Mouse (Mus musculus): ENCODE results near the gene Thap12. TPM values are rescaled to one million over a fixed set of nuclear protein-coding genes. Genes with fewer than 3 reads are reported as not detected.

Gene Thap12
- polyA plus RNA-seq, 1 experiment: 36.7 TPM

DNA sequence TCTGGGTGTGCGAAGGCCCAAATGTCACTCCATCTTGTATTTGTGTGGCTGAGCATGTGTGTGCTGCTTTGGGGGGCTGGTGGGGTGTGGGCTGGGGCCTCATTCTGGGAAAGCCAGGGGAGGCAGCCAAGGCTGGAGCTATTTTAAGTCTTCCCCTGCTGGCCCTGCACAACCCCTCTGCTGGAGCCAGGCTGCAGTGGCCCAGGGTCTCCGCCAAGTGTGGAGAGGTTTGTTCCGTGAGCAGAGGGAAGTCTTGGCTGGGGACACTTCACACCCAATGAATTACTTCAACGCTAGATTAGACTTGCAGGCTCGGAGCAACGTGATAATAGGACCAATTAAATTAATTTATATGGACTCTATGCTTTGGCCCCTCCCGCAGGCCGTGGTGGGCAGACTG lies 49.8 kb downstream of the Thap12 start:
- Histone ChIP-seq H3K27me3 (ENCODE audit: control insufficient read depth, insufficient read depth, low read length, poor library complexity, severe bottlenecking) (no peaks in the 10 kb centered on the region), H3K27ac (ENCODE audit: insufficient read depth, low read length) (no peak overlapping the region), H3K36me3 (ENCODE audit: control insufficient read depth, insufficient read depth, low read length, poor library complexity, severe bottlenecking) (no peaks in the 10 kb centered on the region), H3K4me3 (ENCODE audit: low read depth, low read length) (no peak overlapping the region), H3K9me3 (replicated peaks; ENCODE audit: control insufficient read depth, insufficient read depth, low read length, poor library complexity, severe bottlenecking) (no peaks in the 10 kb centered on the region), H3K4me1 (ENCODE audit: control insufficient read depth, insufficient read depth, low read length) (no peaks in the 10 kb centered on the region), H3K9ac (ENCODE audit: low read depth, poor library complexity, severe bottlenecking) (no peak overlapping the region)
- no peak for TF ChIP-seq CTCF (IDR thresholded peaks at IDR 0.05; ENCODE audit: low read depth, low read length)
- no peak for TF ChIP-seq POLR2A (IDR thresholded peaks at IDR 0.05; ENCODE audit: insufficient read depth, low read length)
- TF ChIP-seq EP300 (IDR thresholded peaks at IDR 0.05; ENCODE audit: insufficient read depth, low read depth, low read length): no peak

DNA sequence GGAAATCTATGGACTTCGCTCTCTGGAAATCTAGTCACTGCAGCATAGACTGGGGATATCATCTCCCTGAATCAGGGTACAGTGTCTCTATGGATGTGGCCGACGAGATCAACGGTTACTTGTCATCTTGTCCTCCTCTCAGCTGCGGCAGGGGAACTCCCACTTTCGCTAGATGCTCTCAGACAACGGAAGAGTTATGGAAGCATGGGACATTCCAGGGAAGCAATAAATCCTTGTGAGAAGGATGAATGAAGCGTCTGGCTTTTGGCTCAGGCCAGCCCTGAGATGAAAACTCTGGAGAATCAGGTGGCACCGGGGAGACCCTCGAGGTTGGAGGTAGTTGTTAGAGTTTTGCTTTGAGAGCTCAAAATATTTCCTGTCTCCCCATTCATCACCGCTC lies 53.1 kb downstream of the Thap12 start:
- no peak for TF ChIP-seq CTCF (IDR thresholded peaks at IDR 0.05; ENCODE audit: low read depth, low read length)
- Histone ChIP-seq H3K4me3 (ENCODE audit: low read depth, low read length) (no peak overlapping the region), H3K9me3 (replicated peaks; ENCODE audit: control insufficient read depth, insufficient read depth, low read length, poor library complexity, severe bottlenecking) (no peaks in the 10 kb centered on the region), H3K27ac (ENCODE audit: insufficient read depth, low read length) (no peak overlapping the region), H3K36me3 (ENCODE audit: control insufficient read depth, insufficient read depth, low read length, poor library complexity, severe bottlenecking) (no peaks in the 10 kb centered on the region), H3K9ac (ENCODE audit: low read depth, poor library complexity, severe bottlenecking) (no peak overlapping the region), H3K27me3 (ENCODE audit: control insufficient read depth, insufficient read depth, low read length, poor library complexity, severe bottlenecking) (no peaks in the 10 kb centered on the region), H3K4me1 (ENCODE audit: control insufficient read depth, insufficient read depth, low read length) (peaks cover 2% of the 10 kb centered on the region)

- TF ChIP-seq EP300 (IDR thresholded peaks at IDR 0.05; ENCODE audit: insufficient read depth, low read depth, low read length) (no peak), CTCF (IDR thresholded peaks at IDR 0.05; ENCODE audit: low read depth, low read length) (no peak), POLR2A (IDR thresholded peaks at IDR 0.05; ENCODE audit: insufficient read depth, low read length) (no peak)
- Histone ChIP-seq H3K9me3 (replicated peaks; ENCODE audit: control insufficient read depth, insufficient read depth, low read length, poor library complexity, severe bottlenecking) (no peaks in the 10 kb centered on the region), H3K9ac (ENCODE audit: low read depth, poor library complexity, severe bottlenecking) (no peak overlapping the region), H3K27me3 (ENCODE audit: control insufficient read depth, insufficient read depth, low read length, poor library complexity, severe bottlenecking) (no peaks in the 10 kb centered on the region), H3K36me3 (ENCODE audit: control insufficient read depth, insufficient read depth, low read length, poor library complexity, severe bottlenecking) (no peaks in the 10 kb centered on the region), H3K27ac (ENCODE audit: insufficient read depth, low read length) (no peak overlapping the region), H3K4me1 (ENCODE audit: control insufficient read depth, insufficient read depth, low read length) (peaks cover 2% of the 10 kb centered on the region), H3K4me3 (ENCODE audit: low read depth, low read length) (no peak overlapping the region)
These were observed 53.7 kb downstream of the Thap12 start for GRCm38 (mm10) chr7:98756556-98756955.

DNA sequence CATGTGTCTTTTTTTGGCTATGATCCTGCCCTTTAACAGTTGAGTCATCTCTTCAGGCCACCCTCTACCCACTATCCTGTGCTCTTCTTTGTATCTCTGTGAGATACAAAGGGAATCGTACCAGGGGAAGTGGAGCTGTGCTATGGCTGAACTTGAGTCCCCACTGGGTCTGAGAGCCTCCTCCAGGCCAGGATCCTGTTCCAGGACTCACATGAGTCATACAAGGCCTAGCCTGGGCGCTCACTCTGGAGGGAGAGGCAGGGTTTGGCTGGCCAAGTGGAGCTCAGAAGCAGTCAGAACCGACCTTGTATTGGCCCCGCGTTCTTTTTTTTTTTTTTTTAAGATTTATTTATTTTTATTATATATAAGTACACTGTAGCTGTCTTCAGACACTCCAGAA lies 57.2 kb downstream of the Thap12 start:
- no peak for TF ChIP-seq POLR2A (IDR thresholded peaks at IDR 0.05; ENCODE audit: insufficient read depth, low read length)
- no peak for TF ChIP-seq CTCF (IDR thresholded peaks at IDR 0.05; ENCODE audit: low read depth, low read length)
- TF ChIP-seq EP300 (IDR thresholded peaks at IDR 0.05; ENCODE audit: insufficient read depth, low read depth, low read length): no peak
- Histone ChIP-seq H3K4me1 (ENCODE audit: control insufficient read depth, insufficient read depth, low read length) (peaks cover 2% of the 10 kb centered on the region), H3K27me3 (ENCODE audit: control insufficient read depth, insufficient read depth, low read length, poor library complexity, severe bottlenecking) (no peaks in the 10 kb centered on the region), H3K9me3 (replicated peaks; ENCODE audit: control insufficient read depth, insufficient read depth, low read length, poor library complexity, severe bottlenecking) (no peaks in the 10 kb centered on the region), H3K27ac (ENCODE audit: insufficient read depth, low read length) (no peak overlapping the region), H3K9ac (ENCODE audit: low read depth, poor library complexity, severe bottlenecking) (no peak overlapping the region), H3K36me3 (ENCODE audit: control insufficient read depth, insufficient read depth, low read length, poor library complexity, severe bottlenecking) (no peaks in the 10 kb centered on the region), H3K4me3 (ENCODE audit: low read depth, low read length) (no peak overlapping the region)

GRCm38 (mm10) chr7:98763911-98764310 lies 61.0 kb downstream of the Thap12 start:
- no peaks in the 10 kb centered on the region for H3K9me3 ChIP-seq (replicated peaks; ENCODE audit: control insufficient read depth, insufficient read depth, low read length, poor library complexity, severe bottlenecking)
- H3K27ac ChIP-seq (ENCODE audit: insufficient read depth, low read length): no peak overlapping the region
- H3K4me3 ChIP-seq (ENCODE audit: low read depth, low read length): no peak overlapping the region
- peaks cover 1% of the 10 kb centered on the region for H3K4me1 ChIP-seq (ENCODE audit: control insufficient read depth, insufficient read depth, low read length)
- TF ChIP-seq CTCF (IDR thresholded peaks at IDR 0.05; ENCODE audit: low read depth, low read length): no peak
- no peak for TF ChIP-seq POLR2A (IDR thresholded peaks at IDR 0.05; ENCODE audit: insufficient read depth, low read length)
- TF ChIP-seq EP300 (IDR thresholded peaks at IDR 0.05; ENCODE audit: insufficient read depth, low read depth, low read length): no peak
- no peaks in the 10 kb centered on the region for H3K27me3 ChIP-seq (ENCODE audit: control insufficient read depth, insufficient read depth, low read length, poor library complexity, severe bottlenecking)
- H3K36me3 ChIP-seq (ENCODE audit: control insufficient read depth, insufficient read depth, low read length, poor library complexity, severe bottlenecking): no peaks in the 10 kb centered on the region
- no peak overlapping the region for H3K9ac ChIP-seq (ENCODE audit: low read depth, poor library complexity, severe bottlenecking)

- no peak overlapping the region for H3K4me3 ChIP-seq (ENCODE audit: low read depth, low read length)
- H3K4me1 ChIP-seq (ENCODE audit: control insufficient read depth, insufficient read depth, low read length): no peaks in the 10 kb centered on the region
- no peak overlapping the region for H3K27ac ChIP-seq (ENCODE audit: insufficient read depth, low read length)
- no peaks in the 10 kb centered on the region for H3K9me3 ChIP-seq (replicated peaks; ENCODE audit: control insufficient read depth, insufficient read depth, low read length, poor library complexity, severe bottlenecking)
- TF ChIP-seq EP300 (IDR thresholded peaks at IDR 0.05; ENCODE audit: insufficient read depth, low read depth, low read length) (no peak), CTCF (IDR thresholded peaks at IDR 0.05; ENCODE audit: low read depth, low read length) (no peak), POLR2A (IDR thresholded peaks at IDR 0.05; ENCODE audit: insufficient read depth, low read length) (no peak)
- no peaks in the 10 kb centered on the region for H3K36me3 ChIP-seq (ENCODE audit: control insufficient read depth, insufficient read depth, low read length, poor library complexity, severe bottlenecking)
- H3K9ac ChIP-seq (ENCODE audit: low read depth, poor library complexity, severe bottlenecking): no peak overlapping the region
- H3K27me3 ChIP-seq (ENCODE audit: control insufficient read depth, insufficient read depth, low read length, poor library complexity, severe bottlenecking): no peaks in the 10 kb centered on the region
These were observed 64.4 kb downstream of the Thap12 start for GRCm38 (mm10) chr7:98767261-98767660.

Other genes starting within 250 kb of the Thap12 start
- gene Lrrc32, start 213.8 kb upstream of the Thap12 start, polyA plus RNA-seq (2011; ENCODE audit: insufficient read depth, insufficient read length, low read depth, missing spikeins): 4.9 and 5.9 TPM in 2 replicates
- 61.2 and 66.5 TPM in 2 replicates for gene Emsy, start 46.3 kb upstream of the Thap12 start, polyA plus RNA-seq (2011; ENCODE audit: insufficient read depth, insufficient read length, low read depth, missing spikeins)
- not detected in 2 replicates for gene Wnt11, start 132.0 kb downstream of the Thap12 start, polyA plus RNA-seq (2011; ENCODE audit: insufficient read depth, insufficient read length, low read depth, missing spikeins)